8 mouse cellular contexts compared by ENCODE assay signal in the genomic region with DNA sequence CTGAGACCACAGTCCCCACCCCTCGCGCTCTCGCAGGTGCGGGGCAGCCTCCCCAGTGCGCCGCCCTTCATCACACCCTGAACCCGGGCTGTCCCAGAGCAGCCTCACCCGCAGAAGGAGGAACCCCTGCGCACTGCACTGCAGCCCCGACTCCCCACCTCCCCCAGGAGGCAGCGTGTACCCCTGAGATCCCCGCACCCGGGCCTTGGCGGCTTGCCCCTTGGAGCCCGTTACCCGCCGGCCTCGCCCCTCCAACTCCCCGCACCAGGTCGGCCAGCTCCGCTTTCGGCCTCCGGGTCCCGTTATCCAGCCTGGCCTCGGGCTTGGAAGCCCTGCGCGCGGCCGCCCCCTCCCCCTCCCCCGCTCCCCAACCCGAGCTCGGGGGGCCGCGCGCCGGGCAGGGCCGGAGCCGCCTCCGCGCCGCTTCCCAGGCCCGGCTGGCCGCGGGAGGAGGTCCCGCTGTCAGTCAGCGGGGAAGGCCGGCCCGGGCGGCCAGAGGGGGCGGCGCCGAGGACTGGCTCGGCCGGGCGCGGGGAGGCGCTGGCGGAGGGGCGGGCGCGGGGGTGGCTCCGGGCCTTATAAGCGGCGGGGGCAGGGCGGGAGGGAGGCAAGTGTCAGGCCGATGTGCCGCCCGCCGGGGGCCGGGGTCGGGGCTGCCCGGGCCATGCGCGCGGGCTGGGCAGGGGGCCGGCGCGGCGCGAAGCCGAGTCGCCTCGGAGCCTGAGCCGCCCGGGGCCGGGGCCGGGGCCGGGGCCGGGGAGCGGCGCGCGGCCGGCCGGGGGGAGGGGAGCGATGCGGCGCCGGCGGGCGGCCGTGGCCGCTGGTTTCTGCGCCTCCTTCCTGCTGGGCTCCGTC. TPM values are rescaled to one million over a fixed set of nuclear protein-coding genes. Genes with fewer than 3 reads are reported as not detected.
A peak's percentile ranks its signal among the peaks of the same experiment; 100 is the strongest.
DNase-seq lines count a peak whose midpoint lies in the region; ATAC-seq lines count a peak whose summit lies in the region.

A gene (plus strand): TSS at position 619 of the 855 bp plus-strand sequence.

- DNase-seq in R1 (ENCODE audit: low read depth, low spot score) = peak; percentile 57
- peak; percentile 61 to 62 for DNase-seq in cerebellum, postnatal 14 days
- DNase-seq in gastrocnemius, adult 18-20 months (ENCODE audit: low spot score) = peak; percentile 87
- peak; percentile 73 for DNase-seq in hindbrain, embryonic 14.5 days (ENCODE audit: low spot score)
- peak; percentile 59 to 78 for DNase-seq in left cerebral cortex, adult 18-20 months (ENCODE audit: low spot score in 2 of 2)
- peak; percentile 91 to 96 for DNase-seq in lung, postnatal 4 days
- peak; percentile 73 for DNase-seq in right cerebral cortex, adult 18-20 months
- DNase-seq in urinary bladder, postnatal 14 days (ENCODE audit: low spot score) = peak; percentile 87

- H3K4me3 ChIP-seq in hindbrain, embryonic 14.5 days (replicated peaks; ENCODE audit: low read length) = peak within 1 kb of the TSS; percentile 82

- H3K36me3 ChIP-seq in hindbrain, embryonic 14.5 days (replicated peaks; ENCODE audit: control insufficient read depth, insufficient read depth) = no peaks in the 10 kb centered on the region

- peak within 1 kb of the TSS; percentile 95 for H3K9ac ChIP-seq in hindbrain, embryonic 14.5 days

- no peaks in the 10 kb centered on the region for H3K9me3 ChIP-seq in hindbrain, embryonic 14.5 days (ENCODE audit: control insufficient read depth, low read length)

- no peaks in the 10 kb centered on the region for H3K27me3 ChIP-seq in hindbrain, embryonic 14.5 days (ENCODE audit: control insufficient read depth, insufficient read depth, low read length)

- 2% methylated on average over 40 of the region's 105 CpGs for WGBS in hindbrain, embryonic 14.5 days

- H3K4me2 ChIP-seq in hindbrain, embryonic 14.5 days (replicated peaks) = peak within 1 kb of the TSS; percentile 94

- peaks cover 55% of the 10 kb centered on the region for H3K4me1 ChIP-seq in hindbrain, embryonic 14.5 days (replicated peaks; ENCODE audit: control insufficient read depth, insufficient read depth, low read length)

- ATAC-seq in hindbrain, embryonic 14.5 days (ENCODE audit: low FRiP score) = peak; percentile 86

- H3K27ac ChIP-seq in hindbrain, embryonic 14.5 days = peak within 1 kb of the TSS; percentile 88

RNA-seq across cellular contexts. Expression of the gene that starts here (rescaled TPM):
- 100 to 1,000 TPM in 1 of 2 experiments, 10 to 100 TPM in 1; 78.1 to 111 TPM for total RNA-seq in gastrocnemius, adult 18-20 months (2021)
- 5.5 and 7.5 TPM in 2 replicates for polyA plus RNA-seq in hindbrain, embryonic 14.5 days (2014; fragmentation: Nextera tagmentation; extraction: Ambion mirVana)
- total RNA-seq in left cerebral cortex, adult 18-20 months (2021) = 10 to 100 TPM; 12.4 to 15.5 TPM

Comparison
In these comparisons a context has a peak if more than half of its experiments do, and no peak if none do; other contexts are left out.
1. Peak in every context shown above with its lines: DNase-seq, ATAC-seq, H3K4me3 ChIP-seq and H3K27ac ChIP-seq.
2. RNA of the gene that starts here (total RNA-seq): 78.1 to 111 TPM in gastrocnemius, adult 18-20 months; 12.4 to 15.5 TPM in left cerebral cortex, adult 18-20 months; every median in the first group is over 4 times any median in the second.